Mouse (Mus musculus) spleen, adult 18-20 months (tissue): ENCODE results near the gene Lrrc7.

Experiments
- DNase-seq, 2 experiments: peaks; one replicate each; pipeline ENCODE4 v3.0.0; 2022; ENCODE audit warnings: mixed read lengths in 2 of 2

Gene Lrrc7

DNA sequence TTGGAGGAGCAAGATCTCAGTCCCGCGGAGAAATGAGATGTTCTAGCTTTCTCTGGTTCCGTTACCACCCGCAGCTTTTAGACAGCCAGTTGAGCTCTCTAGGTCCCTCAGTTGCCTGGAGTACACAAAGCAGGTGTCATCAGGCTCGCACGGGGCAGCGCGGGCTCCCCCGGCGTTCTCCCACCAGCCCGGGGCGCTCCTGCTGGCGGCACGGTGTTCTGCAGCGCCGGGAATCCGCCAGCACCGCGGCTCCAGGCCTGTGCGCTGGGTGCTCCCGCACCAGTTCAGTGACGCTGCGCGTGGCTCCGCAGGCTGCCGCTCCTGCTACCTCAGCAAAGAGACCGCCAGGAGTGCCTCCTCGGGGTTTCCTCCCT, at the start of gene Lrrc7:
Gene Lrrc7 (minus strand): TSS at position 235 of the 374 bp plus-strand sequence.
- DNase-seq: no peak

- DNase-seq: no peak
These were observed 45.0 kb upstream of the Lrrc7 start for GRCm38 (mm10) chr3:158607065-158607464.

- DNase-seq: no peak
These were observed 43.3 kb upstream of the Lrrc7 start for GRCm38 (mm10) chr3:158605274-158605673.

DNA sequence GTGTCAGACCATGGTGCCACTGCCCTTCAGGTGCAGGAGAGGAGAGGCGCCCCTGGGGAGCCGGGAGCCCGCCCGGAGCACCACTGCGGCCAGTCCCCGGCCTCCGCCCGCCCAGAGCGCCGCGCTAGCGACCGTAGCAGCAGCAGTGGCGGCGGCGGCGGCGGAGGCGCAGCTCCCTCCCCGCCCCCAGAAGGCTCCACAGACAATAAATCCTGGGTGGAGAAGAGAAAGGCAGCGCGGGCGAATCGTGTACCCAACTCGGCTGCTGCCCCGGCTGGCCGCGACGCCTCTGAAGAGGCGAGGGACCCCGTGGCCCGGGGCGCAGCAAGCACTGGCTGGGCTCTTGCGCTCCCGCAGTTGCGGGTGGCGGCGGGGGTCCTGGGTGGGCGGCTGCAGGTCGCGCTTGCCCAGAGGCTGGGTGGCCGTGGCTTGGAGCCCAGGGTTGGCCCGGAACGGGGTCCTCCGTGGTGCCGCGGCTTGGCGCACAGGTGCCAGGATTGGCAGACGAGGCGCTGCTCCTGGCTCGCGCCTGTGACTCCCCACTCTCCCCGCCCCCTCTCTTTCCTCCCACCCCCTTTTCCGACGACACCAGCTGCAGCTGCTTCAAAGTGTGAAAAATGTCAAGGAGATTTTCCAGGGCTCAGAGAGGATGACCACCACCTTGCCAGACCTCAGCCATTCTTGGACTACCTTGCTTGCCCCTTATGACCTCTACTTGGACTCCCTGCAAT, 600 bp downstream of the Lrrc7 start:
- DNase-seq: no peak

- no peak for DNase-seq
These were observed 1.1 kb downstream of the Lrrc7 start for GRCm38 (mm10) chr3:158560891-158561255.

DNA sequence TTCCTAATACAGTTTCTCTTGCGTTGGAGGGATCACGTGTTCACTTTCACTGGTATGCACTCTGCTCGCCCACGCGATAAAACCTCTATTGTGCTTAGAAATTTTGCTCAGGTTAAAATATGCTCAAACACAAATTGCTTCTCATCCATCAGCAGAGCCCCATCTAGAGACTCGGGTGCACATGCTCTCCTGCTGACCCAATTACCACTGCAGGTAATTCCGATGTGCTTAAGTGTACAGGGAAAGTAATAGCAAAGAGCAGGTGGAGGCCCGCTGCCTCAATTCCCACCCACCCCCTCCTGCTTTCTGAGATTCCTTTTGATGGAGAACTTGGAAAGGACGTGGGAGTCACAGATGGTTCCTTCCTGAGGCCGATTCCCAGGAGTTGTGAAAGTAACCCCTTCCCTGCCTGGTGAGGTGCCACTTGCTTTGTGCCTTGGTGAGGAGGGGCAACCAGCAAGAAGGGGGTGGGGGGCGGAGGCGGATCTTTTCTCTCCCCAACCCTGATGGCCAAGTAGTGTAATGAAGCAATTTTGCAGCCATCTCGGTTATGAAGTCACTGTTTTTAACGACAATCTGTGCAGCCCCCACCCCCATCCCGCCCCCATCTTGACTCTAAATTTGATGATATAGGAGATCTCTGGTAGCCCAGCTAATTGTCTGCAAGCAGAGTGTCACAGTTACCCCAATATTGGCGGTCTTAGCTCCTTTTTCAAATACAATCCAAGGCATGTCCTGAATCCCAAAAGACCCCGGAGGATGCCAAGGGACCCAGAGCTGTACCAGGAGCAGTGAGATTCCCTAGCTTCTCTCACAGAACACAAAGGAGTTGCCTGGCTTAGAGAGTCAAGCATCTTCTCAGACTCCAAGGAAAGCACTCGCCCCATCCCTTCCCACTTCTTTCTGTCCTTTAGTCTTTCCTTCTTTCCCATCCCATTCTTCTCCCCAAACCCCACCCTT, 2.0 kb downstream of the Lrrc7 start:
- DNase-seq: no peak

GRCm38 (mm10) chr3:158559131-158559658, 2.8 kb downstream of the Lrrc7 start:
- DNase-seq: no peak

DNA sequence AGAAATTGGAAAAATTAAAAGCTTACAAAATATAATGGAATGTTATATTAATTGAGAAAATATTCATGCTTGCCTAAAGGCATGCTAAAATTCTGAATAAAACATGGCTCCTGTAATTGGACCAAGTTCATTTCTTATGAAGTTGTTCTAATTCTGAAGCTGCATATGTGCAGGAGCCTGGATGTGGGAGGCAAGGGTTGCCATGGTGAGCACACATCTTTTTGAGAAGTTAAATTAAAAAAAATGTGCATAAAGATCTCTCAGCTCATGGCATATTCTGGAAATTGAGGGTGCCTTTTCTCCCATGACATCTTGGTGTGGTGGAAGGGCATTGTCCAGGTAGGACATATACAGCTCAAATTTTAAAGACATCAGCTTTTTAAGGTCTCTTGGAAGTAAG, 3.4 kb downstream of the Lrrc7 start:
- DNase-seq: no peak

DNA sequence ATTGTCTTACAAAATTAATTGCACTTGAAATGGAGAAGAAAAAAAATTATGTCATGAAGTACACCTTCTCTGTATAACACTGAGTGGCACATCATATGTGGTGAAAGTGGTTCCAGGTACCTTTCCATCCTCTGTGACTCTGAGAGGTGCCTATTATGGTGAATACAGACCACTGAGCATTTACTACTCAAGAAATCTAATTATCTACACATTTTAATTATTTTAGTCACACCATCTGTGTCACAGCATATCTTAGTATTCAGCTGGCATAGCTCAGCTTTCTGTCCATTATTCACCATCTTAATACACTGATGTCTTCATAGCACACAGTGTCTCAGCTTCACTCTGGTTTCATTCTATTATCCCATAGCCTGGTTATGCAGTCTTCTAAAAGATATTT, 7.7 kb downstream of the Lrrc7 start:
- DNase-seq: no peak

DNA sequence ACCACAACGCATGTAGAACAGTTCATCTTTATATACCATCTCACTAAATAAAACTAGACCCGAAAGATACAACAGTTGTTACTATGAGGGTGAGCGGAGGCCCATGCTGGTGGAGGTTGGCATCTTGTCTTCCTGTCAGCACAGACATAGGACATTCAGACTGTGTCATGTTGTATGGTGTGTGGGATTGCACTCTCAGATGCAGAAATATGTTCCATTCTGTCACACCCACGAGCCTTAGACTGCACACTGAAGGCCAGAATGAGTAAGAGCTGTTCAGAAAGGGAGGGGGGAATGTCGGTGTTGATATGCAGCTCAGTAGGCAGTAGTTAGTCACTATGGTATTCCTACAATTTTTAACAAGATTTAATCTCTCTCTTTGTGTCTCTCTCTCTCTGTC, 9.9 kb downstream of the Lrrc7 start:
- no peak for DNase-seq

GRCm38 (mm10) chr3:158543481-158543880, 18.5 kb downstream of the Lrrc7 start:
- DNase-seq: no peak

DNA sequence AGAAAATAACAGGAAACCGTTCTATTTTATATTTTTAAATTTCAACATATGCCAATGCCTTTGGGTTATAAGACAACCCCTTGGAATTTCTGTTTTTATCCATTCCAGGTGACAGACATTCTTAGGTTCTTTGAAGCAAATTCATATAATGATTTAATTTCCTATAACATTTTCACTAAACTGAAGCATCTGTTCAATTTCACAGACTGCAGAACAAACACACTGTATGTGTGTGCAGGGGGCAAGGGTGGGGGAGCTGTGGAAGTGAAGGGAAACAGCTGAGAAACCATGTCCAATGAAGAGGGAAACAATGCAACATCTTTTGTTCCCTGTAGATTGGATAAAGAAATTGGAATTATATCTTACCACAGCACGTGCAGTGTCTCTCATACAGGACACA, 29.2 kb downstream of the Lrrc7 start:
- no peak for DNase-seq

DNA sequence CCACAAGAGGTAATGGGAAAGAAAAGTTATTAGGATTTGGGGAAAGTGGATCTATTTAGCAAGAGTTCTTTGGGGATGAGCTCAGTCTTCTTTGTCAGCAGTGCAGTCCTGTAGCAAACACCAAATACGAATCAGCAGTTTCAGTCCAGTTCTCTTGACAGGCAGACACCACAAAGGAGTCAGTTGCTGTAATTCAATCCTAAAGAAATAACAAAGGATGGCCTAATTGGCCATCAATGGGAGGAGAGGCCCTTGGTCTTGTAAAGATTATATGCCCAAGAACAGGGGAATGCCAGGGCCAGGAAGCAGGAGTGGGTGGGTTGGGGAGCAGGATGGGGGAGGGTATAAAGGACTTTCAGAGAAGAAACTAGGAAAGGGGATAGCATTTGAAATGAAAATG, 33.5 kb downstream of the Lrrc7 start:
- no peak for DNase-seq

DNA sequence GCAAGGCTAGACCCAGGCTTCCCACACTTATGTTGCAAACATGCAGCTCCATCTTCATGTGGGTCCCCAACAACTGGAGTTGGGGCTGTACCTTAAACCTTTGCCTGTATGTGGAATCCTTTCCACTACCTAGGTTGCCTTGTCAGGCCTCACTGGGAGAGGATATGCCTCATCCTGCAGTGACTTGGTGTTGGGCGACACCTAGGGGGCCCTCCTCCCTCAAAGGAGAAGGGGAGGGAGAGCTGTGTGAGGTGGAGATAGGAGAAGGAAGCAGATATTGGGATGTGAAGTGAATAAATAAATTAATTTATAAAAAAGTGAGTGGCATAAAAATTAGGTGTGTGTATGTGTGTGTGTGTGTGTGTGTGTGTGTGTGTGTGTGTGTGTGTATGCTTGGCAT, 68.3 kb downstream of the Lrrc7 start:
- no peak for DNase-seq

GRCm38 (mm10) chr3:158479677-158480076, 82.3 kb downstream of the Lrrc7 start:
- no peak for DNase-seq

GRCm38 (mm10) chr3:158400600-158400999, 161.4 kb downstream of the Lrrc7 start:
- DNase-seq: no peak

GRCm38 (mm10) chr3:158391534-158391933, 170.5 kb downstream of the Lrrc7 start:
- no peak for DNase-seq

GRCm38 (mm10) chr3:158388076-158388454, 174.0 kb downstream of the Lrrc7 start:
- no peak for DNase-seq

DNA sequence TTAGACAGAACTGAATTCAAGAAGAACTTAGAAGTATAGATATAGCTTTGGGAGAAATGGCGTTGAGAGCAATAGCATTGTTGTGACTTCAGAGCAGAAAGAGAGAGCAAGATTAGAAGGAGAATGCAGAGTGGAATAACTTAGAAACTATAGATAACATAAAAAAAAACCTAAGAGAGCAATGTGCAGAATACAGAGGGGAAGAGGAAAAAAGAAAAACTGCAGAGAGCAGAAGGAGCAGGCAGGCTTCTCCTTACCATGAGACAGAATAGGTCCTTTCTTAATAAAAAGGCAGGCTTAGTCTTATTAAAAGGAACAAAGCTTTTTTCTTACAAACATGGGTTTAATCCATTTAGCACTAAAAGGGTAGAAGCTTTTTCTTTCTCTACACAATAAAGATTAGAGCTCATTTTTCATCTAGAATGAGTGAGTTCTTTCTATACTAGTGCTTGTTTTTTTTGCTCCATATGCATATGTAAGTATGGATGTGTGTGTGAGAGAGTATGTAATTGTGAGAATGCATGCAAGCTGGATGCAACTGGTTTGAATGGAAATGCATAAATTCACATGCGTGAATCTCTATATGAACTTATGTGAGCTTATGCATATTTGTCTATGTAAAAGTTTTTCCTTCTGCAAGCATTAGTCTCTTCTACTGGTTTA, 174.5 kb downstream of the Lrrc7 start:
- no peak for DNase-seq

GRCm38 (mm10) chr3:158386848-158387247, 175.2 kb downstream of the Lrrc7 start:
- no peak for DNase-seq

GRCm38 (mm10) chr3:158375885-158376284, 186.1 kb downstream of the Lrrc7 start:
- DNase-seq: no peak

DNA sequence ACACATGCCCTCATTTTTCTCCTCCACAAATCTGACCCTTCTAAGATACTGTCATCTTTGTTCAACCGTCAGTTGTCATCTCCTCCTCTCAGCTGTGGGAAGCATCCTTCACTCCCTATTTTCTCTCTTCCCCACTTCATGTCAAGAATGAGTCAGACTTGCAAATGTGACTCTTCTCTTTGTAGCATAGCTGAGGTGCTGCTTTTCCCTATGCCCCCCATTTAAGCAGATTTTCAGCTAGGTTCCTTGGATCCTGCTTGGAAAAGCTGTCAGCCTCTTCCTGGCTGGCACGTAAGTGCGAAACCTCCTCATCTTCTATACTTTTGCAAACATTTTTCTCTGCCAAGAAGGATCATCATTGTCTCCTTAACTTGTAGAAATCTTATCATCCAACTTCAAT, 192.9 kb downstream of the Lrrc7 start:
- DNase-seq: no peak

GRCm38 (mm10) chr3:158365801-158366200, 196.2 kb downstream of the Lrrc7 start:
- DNase-seq: no peak
